Mouse (Mus musculus): ENCODE results near the gene Cryab.

The Cryab gene

DNA sequence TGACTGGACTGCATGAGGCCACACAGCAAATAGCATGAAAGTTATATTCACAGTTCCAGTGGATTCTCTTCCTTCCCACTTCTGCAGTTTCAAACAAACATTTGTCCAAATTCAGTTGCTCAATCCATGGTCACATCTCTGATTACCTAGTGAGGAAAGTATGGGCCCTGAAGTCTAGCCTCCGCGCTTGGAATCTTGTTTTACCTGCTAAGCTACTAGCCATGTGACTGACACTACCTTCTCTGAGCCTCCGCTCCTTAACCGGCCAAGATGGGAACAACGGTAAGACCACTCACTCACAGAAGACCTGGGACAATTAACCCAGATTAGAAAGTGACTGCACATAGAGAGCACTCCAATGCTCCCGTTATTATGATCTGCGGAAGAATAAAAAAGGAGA, 5.3 kb upstream of the Cryab start:
- DNase-seq = peak; percentile 38 to 42

- peak; percentile 67 to 74 for DNase-seq
These were observed 4.9 kb upstream of the Cryab start, which contains the start of gene 2310030G06Rik for GRCm38 (mm10) chr9:50746214-50746677. 2310030G06Rik (minus strand) TSS chr9:50746536.

DNA sequence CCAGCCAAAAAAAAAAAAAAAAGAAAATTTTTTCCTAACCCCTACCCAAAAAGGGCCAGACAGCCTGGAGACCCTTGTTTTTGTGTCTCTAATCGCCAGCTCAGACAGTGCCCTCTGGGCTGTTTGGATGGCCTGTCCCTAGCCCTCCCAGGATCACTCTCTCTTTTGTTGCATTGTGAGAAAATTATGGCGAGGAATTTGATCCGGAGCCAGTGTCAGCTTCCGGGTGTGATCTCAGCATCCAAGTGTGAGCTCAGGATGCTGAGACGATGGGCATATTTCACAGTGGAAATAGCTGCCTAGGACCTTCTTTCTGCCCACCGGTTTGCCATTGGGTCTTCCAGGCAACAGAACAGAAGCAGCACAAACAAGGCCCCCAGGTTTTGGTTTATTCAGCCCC, 419 bp upstream of the Cryab start:
- DNase-seq = no peak

GRCm38 (mm10) chr9:50752054-50752602, 1.0 kb downstream of the Cryab start, which contains the start of gene Hspb2:
Hspb2 (minus strand) TSS chr9:50752354.
- peak; percentile 51 to 64 for DNase-seq

GRCm38 (mm10) chr9:50752784-50753615, 1.9 kb downstream of the Cryab start:
- DNase-seq = peak; percentile 83 to 93

- DNase-seq = no peak
These were observed 2.8 kb downstream of the Cryab start for GRCm38 (mm10) chr9:50753947-50754346.

GRCm38 (mm10) chr9:50756711-50757110, 5.6 kb downstream of the Cryab start:
- no peak for DNase-seq

- DNase-seq = no peak
These were observed 10.6 kb downstream of the Cryab start for GRCm38 (mm10) chr9:50761520-50762243.

DNA sequence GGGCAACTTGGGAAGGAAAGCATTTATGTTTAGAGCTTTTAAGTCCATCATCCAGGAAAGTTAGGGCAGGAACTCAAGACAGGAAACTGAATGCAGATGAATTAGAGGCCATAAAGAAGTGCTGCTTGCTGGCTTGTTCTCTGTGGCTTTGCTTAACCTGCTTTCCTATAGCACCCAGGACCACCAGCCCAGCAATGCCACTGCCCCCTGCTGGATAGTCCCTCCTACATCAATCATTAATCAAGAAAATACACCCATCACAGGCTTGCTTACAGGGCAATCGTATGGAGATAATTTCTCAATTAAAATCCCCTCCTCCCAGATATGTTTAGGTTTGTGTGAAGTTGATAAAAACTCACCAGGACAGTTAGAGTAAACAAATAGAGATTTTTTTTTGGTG, 12.2 kb downstream of the Cryab start:
- peak in 1 of 2 experiments; percentile 35 for DNase-seq

DNA sequence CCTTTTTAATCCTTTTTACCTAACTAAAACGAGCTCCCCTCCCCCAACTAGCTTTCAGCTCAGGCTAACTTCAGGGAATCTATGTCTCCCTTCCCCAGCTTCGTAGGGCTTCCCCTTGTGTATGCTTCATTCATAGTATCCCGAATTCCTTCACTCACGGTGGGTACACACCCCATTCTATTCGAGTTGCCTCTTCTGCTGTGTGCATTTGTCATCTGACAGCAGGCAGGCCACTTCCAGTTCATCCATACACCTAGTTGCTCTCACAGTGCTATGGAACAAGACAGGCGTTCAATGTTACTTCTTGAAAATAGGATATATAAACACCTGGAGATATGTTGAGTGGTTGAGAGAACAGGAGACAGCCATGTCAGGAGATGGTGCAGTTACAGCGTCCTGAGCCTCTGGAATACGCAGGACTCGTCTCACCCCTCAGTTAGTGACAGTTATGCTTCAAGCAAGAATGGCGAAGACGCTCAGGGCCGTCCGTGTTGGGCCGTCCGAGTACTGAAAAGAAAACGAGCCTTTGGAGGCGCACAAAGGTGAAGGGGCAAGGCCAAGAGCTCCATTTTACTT, 16.5 kb downstream of the Cryab start:
- no peak for DNase-seq

GRCm38 (mm10) chr9:50768107-50769002, 17.2 kb downstream of the Cryab start, which contains the start of gene Fdxacb1:
Fdxacb1 (plus strand) TSS chr9:50768236.
- DNase-seq = peak; percentile 97 to 98

GRCm38 (mm10) chr9:50770011-50770410, 18.9 kb downstream of the Cryab start:
- DNase-seq = no peak

DNA sequence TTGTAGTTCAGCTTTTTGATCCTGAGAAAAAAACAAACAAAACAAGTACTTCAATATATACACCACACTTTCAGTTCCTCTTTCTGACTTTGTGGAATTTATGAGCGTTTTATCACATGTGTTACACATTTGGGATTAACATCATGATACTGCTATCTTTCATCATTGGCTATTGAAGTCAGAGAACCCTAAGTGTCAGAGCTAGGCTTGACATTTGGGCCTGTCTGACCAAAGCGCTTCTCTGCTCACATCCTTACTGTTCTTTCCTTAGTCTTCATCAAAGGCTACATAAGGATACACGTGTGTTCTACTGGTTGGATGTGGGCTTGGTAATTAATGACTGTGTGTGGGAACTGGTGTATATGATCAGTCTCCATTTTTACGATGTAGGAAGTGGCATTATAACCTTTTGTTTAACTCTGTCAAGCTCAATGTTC, 22.9 kb downstream of the Cryab start:
- DNase-seq = no peak

DNA sequence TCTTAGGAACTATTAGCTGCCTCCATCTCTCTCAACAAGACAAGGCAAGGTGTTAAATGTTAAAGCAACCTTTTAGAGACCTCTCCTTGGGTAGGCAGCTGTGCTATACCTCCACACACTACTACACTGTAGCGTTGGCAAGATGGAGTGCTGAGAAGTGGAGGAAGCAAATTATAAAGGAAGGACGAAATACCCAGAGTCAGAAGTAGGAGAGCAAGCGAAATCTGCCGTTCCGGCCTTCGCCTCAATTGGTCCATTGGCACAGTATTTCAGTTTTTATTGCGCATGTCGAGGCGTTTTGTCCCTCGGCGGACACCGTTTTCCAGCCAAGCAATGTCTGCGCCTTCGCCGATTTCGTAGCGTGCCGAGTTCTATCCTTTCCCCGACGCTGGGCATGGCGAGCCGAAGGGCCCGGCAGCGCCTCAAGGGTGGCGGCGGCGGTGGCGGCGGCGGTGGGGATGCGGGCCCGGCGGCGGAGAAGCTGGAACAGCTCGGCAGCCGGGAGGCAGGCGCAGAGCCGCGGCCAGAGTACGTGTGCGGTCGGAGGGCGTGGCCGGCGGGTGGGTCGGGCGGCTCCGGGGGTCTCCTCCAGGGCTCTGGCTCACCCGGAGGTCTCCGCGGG, 24.0 kb downstream of the Cryab start, which contains the start of the genes Alg9 and 1110032A03Rik:
Gene Alg9, plus strand, starts transcription at position 29 of the 622 bp plus-strand sequence.
Gene 1110032A03Rik, minus strand, starts transcription at position 530 of the 622 bp plus-strand sequence.
- DNase-seq = peak; percentile 91 to 93

- DNase-seq = peak in 1 of 2 experiments; percentile 18
These were observed 24.6 kb downstream of the Cryab start for GRCm38 (mm10) chr9:50775662-50776126.

DNA sequence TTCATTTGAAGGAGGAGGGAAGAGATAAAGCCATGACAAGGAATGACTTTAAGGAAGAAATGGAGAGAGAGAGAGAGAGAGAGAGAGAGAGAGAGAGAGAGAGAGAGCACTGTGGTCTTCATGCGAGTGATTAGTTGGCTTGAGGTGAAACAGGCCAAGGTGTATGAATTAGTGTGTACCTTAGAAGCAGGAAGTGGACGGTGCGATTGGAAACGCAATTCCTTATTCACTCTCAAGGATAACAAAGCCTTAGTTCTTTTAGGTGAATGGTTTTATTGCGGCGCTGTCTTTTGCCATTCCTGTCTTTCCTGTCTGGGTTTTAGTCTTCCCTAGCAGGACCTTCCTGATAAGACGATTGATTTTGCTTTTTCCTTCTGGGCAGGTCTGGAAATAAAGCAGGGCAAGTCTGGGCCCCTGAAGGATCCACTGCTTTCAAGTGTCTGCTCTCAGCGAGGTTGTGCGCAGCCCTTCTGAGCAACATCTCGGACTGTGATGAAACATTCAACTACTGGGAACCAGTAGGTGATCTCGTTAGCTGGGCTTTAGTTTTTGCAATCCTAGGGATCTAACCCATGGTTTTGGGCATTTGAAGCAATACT, 25.1 kb downstream of the Cryab start:
- no peak for DNase-seq

DNA sequence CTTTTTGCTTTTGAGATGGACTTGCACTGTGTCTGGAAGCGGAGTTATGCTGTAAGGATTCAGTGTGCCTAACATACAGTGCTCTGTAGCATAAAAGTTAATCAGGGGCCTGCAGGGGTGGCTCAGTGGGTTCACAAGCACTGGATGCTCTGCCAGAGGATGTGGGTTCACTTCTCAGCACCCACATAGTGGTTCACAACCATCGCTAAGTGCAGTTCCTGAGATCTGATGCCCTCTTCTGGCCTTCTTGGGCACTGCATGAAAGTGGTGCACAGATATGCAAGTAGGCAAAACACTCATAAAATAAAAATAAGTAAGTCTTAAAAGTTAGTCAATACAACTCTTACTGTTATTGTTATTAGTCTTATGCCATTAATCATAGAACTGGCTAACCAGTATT, 31.0 kb downstream of the Cryab start:
- peak in 1 of 2 experiments; percentile 40 for DNase-seq

GRCm38 (mm10) chr9:50795266-50795665, 44.1 kb downstream of the Cryab start:
- no peak for DNase-seq

- no peak for DNase-seq
These were observed 45.7 kb downstream of the Cryab start for GRCm38 (mm10) chr9:50796776-50797175.

GRCm38 (mm10) chr9:50797641-50798040, 46.5 kb downstream of the Cryab start:
- DNase-seq = no peak

- DNase-seq = peak; percentile 58 to 61
These were observed 47.2 kb downstream of the Cryab start for GRCm38 (mm10) chr9:50798368-50798767.
